Mouse (Mus musculus): ENCODE measurements at regions not wholly inside any gene's neighbourhood (a gene's known extent, or its start where the extent isn't known, plus 50 kb on each side); places are given as distances from the start of the nearest gene placed in this dataset.
"Not testable (repeated sequence)": the region's sequence is repeated elsewhere in the genome, so short reads cannot be mapped to it uniquely, and the experiment has no call there.

DNA sequence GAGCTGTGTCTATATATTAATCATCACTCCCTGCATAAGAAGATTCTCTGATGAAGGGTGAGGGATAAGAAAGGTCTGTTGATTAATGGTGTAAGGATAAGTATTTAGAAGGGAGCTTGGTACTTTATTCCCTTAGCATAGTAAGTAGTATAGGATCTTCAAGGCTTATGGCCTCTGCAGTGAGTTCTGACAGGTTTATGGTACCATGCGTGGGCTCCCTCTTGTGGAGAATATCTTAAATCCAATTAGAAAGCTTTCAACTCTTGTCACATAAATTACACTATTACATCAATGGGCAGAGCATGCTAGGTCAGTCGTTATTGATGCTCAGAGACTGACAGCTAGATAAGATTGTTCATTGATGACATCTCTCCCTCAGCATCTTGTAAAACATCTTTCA is 112.7 kb upstream of the Grin3a start:
- H3K27ac ChIP-seq: no peak overlapping the region
- no peak for DNase-seq (ENCODE audit: extremely low spot score in 1 of 2, low spot score in 2 of 2)
- peak; percentile 66 for TF ChIP-seq CTCF (IDR thresholded peaks at IDR 0.05)
- H3K4me3 ChIP-seq: no peak overlapping the region
- intact Hi-C loops (cut with DNase I): loop anchor here (1.0 to 10.0 kb wide), 2 partner anchors 269 to 717 kb away; no protein-coding TSS in a partner anchor

DNA sequence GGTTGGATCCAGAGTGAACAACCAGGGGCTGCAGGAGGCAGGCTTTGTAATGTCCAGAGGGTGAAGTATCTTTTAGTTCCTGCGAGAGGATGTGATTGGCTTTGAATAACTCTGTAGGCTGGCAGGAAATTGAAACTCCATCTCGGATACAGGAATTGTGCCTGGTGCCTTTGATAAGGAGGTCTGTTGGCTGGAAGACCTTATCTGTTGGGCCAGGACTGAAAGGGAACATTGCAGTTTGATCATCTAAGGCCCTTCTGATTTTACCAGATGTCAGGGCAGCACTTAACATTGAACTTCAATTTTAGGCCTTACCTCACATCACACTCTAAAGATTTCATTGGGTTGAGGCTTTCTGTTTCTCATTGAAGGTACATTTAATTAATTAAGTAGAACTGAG is 111.3 kb upstream of the Grin3a start:
- DNase-seq (ENCODE audit: extremely low spot score in 1 of 2, low spot score in 2 of 2): no peak
- no peak overlapping the region for H3K4me3 ChIP-seq
- intact Hi-C loops (cut with DNase I): loop anchor here (2.0 to 10.0 kb wide), 2 partner anchors 112 to 718 kb away; partner anchors contain the start of gene Grin3a
- H3K27ac ChIP-seq: no peak overlapping the region
- no peak for TF ChIP-seq CTCF (IDR thresholded peaks at IDR 0.05)

DNA sequence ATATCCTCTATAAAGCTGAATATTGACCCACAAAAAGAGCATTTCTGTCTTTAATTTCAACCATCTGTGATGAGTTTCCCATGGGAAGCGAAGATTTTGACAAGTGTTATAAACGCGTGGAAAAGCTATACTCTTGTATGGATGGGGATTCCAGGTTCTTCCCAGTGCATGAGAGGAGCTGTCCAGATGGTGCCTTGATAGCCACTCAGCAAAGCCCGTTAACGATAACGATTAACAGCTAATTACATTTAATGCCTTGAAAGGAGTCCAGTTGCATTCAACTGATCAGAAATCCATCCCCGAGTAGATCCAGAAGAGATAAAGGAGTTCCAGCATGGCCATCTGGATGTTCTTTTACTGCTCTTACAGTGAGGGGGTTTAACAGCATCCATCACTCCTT is 100.8 kb upstream of the Grin3a start:
- Histone ChIP-seq H3K4me3 (no peak overlapping the region), H3K27ac (no peak overlapping the region)
- intact Hi-C loops (cut with DNase I): no loop called here
- DNase-seq (ENCODE audit: extremely low spot score in 1 of 2, low spot score in 2 of 2): no peak
- no peak for TF ChIP-seq CTCF (IDR thresholded peaks at IDR 0.05)

DNA sequence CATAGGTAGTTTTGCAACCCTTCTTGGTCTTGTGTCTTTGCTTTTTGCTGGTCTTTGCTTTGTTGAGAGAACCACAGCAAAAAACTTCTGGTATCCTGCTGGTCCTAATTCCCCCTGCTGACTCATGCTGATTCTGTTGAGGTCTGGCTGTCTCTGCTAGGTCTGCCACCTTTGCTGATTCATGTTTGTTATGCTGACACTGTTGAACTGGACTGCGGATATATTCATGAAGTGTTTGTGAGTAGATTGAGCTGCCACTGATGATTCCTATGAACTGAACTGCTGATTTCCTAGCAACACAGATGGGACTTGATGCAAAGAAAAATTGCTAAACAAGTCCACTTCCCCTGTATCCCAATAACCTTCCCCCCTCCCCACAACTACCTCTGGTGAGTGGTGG is 91.9 kb upstream of the Grin3a start:
- H3K4me3 ChIP-seq: no peak overlapping the region
- DNase-seq (ENCODE audit: extremely low spot score in 1 of 2, low spot score in 2 of 2): no peak
- H3K27ac ChIP-seq: no peak overlapping the region
- no peak for TF ChIP-seq CTCF (IDR thresholded peaks at IDR 0.05)
- intact Hi-C loops (cut with DNase I): no loop called here

DNA sequence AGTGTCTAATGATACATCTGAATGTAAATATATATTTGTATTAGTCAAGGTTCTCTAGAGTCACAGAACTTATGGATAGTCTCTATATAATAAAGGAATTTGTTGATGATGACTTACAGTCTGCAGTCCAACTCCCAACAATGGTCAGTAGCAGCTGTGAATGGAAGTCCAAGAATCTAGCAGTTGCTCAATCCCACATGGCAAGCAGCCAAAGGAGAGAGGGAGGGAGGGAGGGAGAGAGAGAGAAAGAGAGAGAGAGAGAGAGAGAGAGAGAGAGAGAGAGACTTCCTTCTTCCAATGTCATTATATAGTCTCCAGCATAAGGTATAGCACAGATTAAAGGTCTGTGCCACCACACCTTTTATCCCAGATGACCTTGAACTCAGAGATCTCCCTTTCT is 84.1 kb upstream of the Grin3a start:
- intact Hi-C loops (cut with DNase I); H3K27ac ChIP-seq; H3K4me3 ChIP-seq; DNase-seq (ENCODE audit: extremely low spot score in 1 of 2, low spot score in 2 of 2): not testable (repeated sequence)

DNA sequence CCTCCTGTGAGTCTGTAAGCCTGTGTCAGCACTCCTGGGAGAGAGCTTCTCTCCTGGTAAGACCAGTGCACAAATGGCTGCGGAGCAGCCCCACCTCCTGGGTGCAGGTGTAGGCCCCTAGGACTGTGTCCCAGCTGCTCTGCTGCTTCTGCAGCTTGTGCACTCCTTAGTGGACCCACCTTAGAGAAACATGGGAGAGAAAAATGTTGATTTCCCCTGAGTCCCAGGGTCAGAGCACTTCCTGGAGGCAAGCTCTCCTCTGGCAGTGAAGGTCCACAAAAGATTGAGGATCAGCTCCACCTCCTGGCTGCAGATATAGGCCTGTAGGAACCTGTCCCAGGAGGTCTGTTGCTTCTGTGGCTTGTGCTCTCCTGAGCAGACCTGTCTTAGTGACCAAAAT is 81.5 kb upstream of the Grin3a start:
- TF ChIP-seq CTCF (IDR thresholded peaks at IDR 0.05): no peak
- no peak for DNase-seq (ENCODE audit: extremely low spot score in 1 of 2, low spot score in 2 of 2)
- intact Hi-C loops (cut with DNase I): no loop called here
- Histone ChIP-seq H3K27ac (no peak overlapping the region), H3K4me3 (no peak overlapping the region)

DNA sequence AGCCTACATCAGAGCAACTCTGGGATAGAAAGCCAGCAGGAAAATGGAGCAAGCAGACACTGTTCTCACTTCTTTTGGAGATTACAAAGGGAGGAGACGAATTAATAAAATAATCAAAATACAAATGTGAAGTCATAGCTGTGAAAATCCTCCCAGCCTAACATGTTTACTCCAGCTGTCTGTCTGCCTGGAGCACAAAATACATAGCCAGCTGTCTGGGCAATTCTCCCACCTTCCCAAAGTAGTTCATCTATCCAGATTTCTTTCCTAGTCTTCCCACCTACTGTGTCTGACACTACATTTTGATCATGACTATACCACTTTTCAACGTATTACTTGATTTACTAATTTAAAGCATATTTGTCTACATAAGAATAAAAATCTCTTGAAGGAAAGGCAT is 68.7 kb upstream of the Grin3a start:
- DNase-seq (ENCODE audit: extremely low spot score in 1 of 2, low spot score in 2 of 2): no peak
- H3K27ac ChIP-seq: no peak overlapping the region
- intact Hi-C loops (cut with DNase I): loop anchor here (5.0 kb wide), 1 partner anchor 67 kb away; the partner anchor contains the start of gene Grin3a
- H3K4me3 ChIP-seq: no peak overlapping the region
- no peak for TF ChIP-seq CTCF (IDR thresholded peaks at IDR 0.05)

DNA sequence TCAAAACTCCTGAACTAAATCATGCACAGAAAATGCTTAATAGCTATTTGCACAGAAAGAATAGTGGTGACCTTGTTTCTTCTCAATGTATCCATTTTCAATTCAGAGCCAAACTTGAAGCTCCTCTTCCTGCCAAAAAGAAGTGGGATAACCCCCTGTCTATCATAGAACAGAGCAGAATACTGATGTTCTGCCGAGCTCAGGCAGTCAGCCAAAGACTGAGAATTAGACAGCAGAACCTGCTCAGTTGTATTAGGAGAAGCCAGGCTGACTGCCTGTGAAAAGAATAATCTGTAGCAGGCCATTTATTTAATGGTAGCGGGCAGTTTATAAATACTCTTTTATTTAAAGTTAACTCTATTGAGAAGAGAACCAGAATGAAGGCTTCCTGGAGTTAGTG is 68.1 kb upstream of the Grin3a start:
- Histone ChIP-seq H3K27ac (no peak overlapping the region), H3K4me3 (no peak overlapping the region)
- no peak for TF ChIP-seq CTCF (IDR thresholded peaks at IDR 0.05)
- peak in 1 of 2 experiments; percentile 23 for DNase-seq (ENCODE audit: extremely low spot score in 1 of 2, low spot score in 2 of 2)
- intact Hi-C loops (cut with DNase I): loop anchor here (5.0 kb wide), 1 partner anchor 66 kb away; the partner anchor contains the start of gene Grin3a

Data from left cerebral cortex, adult 2 months (tissue).